Mouse (Mus musculus): ENCODE measurements around the gene Thra. TPM values are rescaled to one million over a fixed set of nuclear protein-coding genes. Genes with fewer than 3 reads are reported as not detected.

Thra gene
- polyA plus RNA-seq, 2 experiments, result 55.9 to 157 TPM

DNA sequence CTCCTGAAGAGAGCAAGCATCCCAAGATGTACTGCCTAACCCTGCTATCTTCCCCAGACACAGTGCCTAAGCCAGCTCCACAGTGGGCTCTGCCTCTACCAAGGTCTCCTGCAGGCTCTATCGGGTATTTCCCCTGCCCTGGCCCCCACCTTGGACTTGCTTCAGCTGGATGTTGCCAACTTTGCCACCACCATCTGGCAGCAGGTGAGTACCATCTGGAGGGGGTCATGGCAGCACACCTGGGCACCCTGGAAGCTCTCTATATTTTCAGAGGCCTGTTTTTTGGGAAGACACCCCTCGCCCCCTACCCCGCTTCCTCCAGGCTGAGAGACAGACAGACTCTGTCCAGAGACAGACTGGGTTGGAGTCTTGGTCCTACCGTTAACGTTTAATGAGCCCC lies 38.1 kb upstream of the Thra start:
- no peak for TF ChIP-seq POLR2A (IDR thresholded peaks at IDR 0.05; ENCODE audit: borderline replicate concordance, extremely low read depth, insufficient read depth, insufficient read length)

DNA sequence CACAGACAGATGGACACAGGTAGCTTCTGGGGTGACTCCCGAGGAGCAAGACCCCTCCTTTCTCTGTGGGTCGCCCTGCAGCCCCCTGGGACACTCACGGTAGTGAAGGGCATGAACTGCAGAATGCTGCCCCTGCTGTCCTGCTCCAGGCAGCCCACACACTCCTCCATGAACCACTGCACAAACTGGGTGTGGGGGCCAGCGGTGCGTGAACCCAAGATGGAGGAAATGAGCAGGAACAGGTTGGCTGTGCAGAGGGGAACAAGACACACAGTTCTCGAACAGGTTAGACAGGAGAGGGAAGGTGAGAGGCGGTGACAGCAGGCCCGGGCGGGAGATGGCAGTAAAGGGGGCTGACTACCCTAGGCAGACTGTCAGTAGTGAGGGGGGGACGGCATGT lies 35.4 kb upstream of the Thra start:
- Histone ChIP-seq H3K4me2 (replicated peaks; ENCODE audit: low read depth, low read length, severe bottlenecking) (no peak overlapping the region), H3K36me3 (ENCODE audit: control insufficient read depth, insufficient read depth, low read length) (peaks cover 60% of the 10 kb centered on the region), H3K27ac (replicated peaks; ENCODE audit: low read depth, low read length) (no peak overlapping the region), H3K4me3 (replicated peaks; ENCODE audit: low read length) (no peak overlapping the region), H3K27me3 (ENCODE audit: control insufficient read depth, insufficient read depth, low read length) (no peaks in the 10 kb centered on the region), H3K9me3 (ENCODE audit: control insufficient read depth, low read length) (no peaks in the 10 kb centered on the region), H3K4me1 (ENCODE audit: control insufficient read depth, insufficient read depth, low read length) (peaks cover 13% of the 10 kb centered on the region; the same call in 1 of the 2 replicates), H3K9ac (ENCODE audit: low read depth, low read length, severe bottlenecking) (no peak overlapping the region)
- no peak for TF ChIP-seq POLR2A (IDR thresholded peaks at IDR 0.05; ENCODE audit: borderline replicate concordance, extremely low read depth, insufficient read depth, insufficient read length)
- ATAC-seq (ENCODE audit: low FRiP score, low read depth) (no peak), DNase-seq (ENCODE audit: low spot score) (no peak)
- 86% methylated on average over 10 of the region's 10 CpGs for WGBS

More for the DNA sequence above, 38.1 kb upstream of the Thra start:
- ATAC-seq (ENCODE audit: low FRiP score, low read depth) (no peak), DNase-seq (ENCODE audit: low spot score) (no peak)
- H3K4me2 ChIP-seq (replicated peaks; ENCODE audit: low read depth, low read length, severe bottlenecking), result no peak overlapping the region
- H3K4me1 ChIP-seq (ENCODE audit: control insufficient read depth, insufficient read depth, low read length), result peaks cover 4% of the 10 kb centered on the region; the same call in 1 of the 2 replicates
- H3K27ac ChIP-seq (replicated peaks; ENCODE audit: low read depth, low read length), result no peak overlapping the region
- no peaks in the 10 kb centered on the region for H3K9me3 ChIP-seq (ENCODE audit: control insufficient read depth, low read length)
- no peak overlapping the region for H3K4me3 ChIP-seq (replicated peaks; ENCODE audit: low read length)
- no peak overlapping the region for H3K9ac ChIP-seq (ENCODE audit: low read depth, low read length, severe bottlenecking)
- no peaks in the 10 kb centered on the region for H3K27me3 ChIP-seq (ENCODE audit: control insufficient read depth, insufficient read depth, low read length)
- H3K36me3 ChIP-seq (ENCODE audit: control insufficient read depth, insufficient read depth, low read length), result peaks cover 35% of the 10 kb centered on the region
- 64% methylated on average over 4 of the region's 5 CpGs for WGBS

DNA sequence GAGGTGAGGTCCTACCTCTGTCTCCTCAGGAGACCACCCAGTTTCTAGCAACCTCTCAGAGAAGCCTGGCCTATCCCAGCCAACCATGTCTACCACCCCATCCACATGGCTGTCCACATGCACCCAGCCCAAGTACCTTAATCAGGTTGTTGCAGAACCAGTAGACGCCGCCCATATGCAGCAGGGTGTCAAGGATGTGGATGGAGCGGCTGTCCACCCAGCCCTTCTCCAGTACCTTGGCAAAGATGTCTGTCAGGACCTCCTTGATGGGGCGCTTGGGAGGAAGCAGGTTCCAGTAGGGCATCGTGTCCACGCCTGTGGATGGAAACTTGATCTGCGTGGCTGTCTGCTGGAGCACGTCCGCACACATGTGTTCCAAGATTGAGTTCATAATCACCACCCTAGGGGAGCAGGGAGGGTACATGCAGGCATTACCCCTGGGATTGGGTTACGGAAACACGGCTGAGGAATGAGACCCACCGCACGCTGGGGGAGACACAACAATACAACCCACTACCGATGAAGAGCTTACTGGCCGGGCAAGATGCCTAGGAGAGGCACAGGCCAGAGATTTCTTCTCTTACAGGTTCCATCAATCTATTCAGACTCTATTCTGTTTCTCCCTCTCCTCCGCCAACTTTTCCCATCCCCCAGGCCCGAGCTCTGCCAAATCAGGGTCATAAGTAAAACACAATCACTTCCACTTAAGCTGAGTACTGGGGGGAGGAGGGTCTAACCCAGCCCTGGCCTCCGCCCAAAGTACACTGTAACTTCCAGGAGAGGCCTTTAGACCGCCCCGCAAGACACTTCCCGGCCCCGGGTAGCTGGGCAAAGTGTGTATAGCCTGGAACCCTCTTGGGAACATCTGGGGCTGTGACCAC lies 32.8 kb upstream of the Thra start:
- Histone ChIP-seq H3K27me3 (ENCODE audit: control insufficient read depth, insufficient read depth, low read length) (no peaks in the 10 kb centered on the region), H3K4me1 (ENCODE audit: control insufficient read depth, insufficient read depth, low read length) (peaks cover 9% of the 10 kb centered on the region; the same call in 1 of the 2 replicates), H3K4me2 (replicated peaks; ENCODE audit: low read depth, low read length, severe bottlenecking) (no peak overlapping the region), H3K4me3 (replicated peaks; ENCODE audit: low read length) (no peak overlapping the region), H3K36me3 (ENCODE audit: control insufficient read depth, insufficient read depth, low read length) (peaks cover 74% of the 10 kb centered on the region), H3K27ac (replicated peaks; ENCODE audit: low read depth, low read length) (no peak overlapping the region), H3K9ac (ENCODE audit: low read depth, low read length, severe bottlenecking) (no peak overlapping the region), H3K9me3 (ENCODE audit: control insufficient read depth, low read length) (no peaks in the 10 kb centered on the region)
- peak; percentile 56 for DNase-seq (ENCODE audit: low spot score)
- ATAC-seq (ENCODE audit: low FRiP score, low read depth), result no peak
- TF ChIP-seq POLR2A (IDR thresholded peaks at IDR 0.05; ENCODE audit: borderline replicate concordance, extremely low read depth, insufficient read depth, insufficient read length), result no peak
- 82% methylated on average over 22 of the region's 22 CpGs for whole genome bisulfite sequencing

DNA sequence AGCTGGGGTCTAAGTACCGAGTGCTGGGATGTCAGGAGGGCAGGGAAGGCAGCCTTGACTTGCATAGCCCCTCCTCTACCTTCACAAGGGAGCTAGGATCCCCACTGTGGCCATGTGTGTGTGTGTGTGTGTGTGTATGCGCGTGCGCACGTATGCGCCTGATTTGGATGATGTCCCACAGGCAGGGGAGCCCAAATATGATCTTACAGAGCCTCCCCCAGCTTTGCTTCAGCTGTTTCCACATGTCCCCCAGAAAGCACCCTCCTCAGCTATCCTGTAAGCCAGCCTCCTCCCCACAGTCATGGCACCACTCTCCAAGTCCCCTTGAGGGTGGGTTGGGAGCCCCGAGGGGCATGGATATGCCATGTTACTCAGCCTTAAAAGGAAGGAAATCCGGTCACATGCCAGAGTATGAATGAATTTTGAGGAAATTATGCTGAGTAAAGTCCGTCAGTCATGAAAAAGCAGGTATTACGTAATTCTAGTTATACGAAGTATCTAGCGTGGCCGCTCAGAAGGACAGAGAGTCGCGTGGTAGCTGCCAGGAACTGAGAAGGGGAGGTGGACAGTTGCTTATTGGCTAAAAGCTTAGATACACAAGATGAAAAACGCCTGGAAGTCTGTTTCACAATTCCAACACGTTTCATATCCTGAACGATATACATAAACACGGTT lies 32.0 kb upstream of the Thra start:
- Histone ChIP-seq H3K27me3 (ENCODE audit: control insufficient read depth, insufficient read depth, low read length) (no peaks in the 10 kb centered on the region), H3K4me3 (replicated peaks; ENCODE audit: low read length) (no peak overlapping the region), H3K4me1 (ENCODE audit: control insufficient read depth, insufficient read depth, low read length) (peaks cover 9% of the 10 kb centered on the region; the same call in 1 of the 2 replicates), H3K4me2 (replicated peaks; ENCODE audit: low read depth, low read length, severe bottlenecking) (no peak overlapping the region), H3K36me3 (ENCODE audit: control insufficient read depth, insufficient read depth, low read length) (peaks cover 82% of the 10 kb centered on the region), H3K9me3 (ENCODE audit: control insufficient read depth, low read length) (no peaks in the 10 kb centered on the region), H3K9ac (ENCODE audit: low read depth, low read length, severe bottlenecking) (no peak overlapping the region), H3K27ac (replicated peaks; ENCODE audit: low read depth, low read length) (no peak overlapping the region)
- no peak for DNase-seq (ENCODE audit: low spot score)
- TF ChIP-seq POLR2A (IDR thresholded peaks at IDR 0.05; ENCODE audit: borderline replicate concordance, extremely low read depth, insufficient read depth, insufficient read length), result no peak
- ATAC-seq (ENCODE audit: low FRiP score, low read depth), result no peak
- 87% methylated on average over 19 of the region's 19 CpGs for WGBS

DNA sequence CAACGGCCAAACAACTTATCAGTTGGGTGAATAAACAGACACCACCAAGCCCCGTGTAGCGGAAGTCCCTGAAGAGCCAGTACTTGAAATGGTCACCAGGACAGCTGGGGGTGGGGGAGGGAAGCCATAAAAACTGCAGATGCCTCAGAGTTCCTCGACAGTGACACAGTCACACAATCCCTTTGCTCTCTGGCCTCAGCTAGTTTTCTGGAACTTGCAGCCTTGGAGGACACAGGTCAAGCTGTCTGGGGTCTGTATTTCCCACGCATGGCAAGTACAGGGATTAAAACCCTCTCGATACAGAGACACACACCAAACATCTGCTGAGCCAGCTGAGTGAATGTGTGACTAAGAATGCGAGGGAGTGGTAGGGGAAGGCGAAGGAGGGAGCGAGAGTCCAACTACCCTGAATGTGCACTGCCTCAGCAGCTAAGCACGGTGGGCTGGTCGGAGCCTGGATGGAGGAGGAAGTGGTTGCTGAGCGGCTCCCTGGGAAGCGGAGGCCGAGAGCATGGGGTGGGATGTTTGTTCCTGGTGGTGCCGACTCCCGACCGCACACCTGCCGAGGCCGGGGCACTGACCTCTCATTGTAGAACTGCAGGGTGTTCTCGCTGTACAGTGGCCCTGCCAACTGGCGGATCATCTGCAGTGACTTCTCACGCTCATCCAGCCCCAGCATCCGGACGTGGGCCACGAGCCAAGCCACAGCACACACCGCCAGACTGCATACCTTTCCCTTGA lies 31.3 kb upstream of the Thra start:
- no peaks in the 10 kb centered on the region for H3K27me3 ChIP-seq (ENCODE audit: control insufficient read depth, insufficient read depth, low read length)
- WGBS, result 81% methylated on average over 26 of the region's 26 CpGs
- ATAC-seq (ENCODE audit: low FRiP score, low read depth), result no peak
- no peak for TF ChIP-seq POLR2A (IDR thresholded peaks at IDR 0.05; ENCODE audit: borderline replicate concordance, extremely low read depth, insufficient read depth, insufficient read length)
- no peak overlapping the region for H3K27ac ChIP-seq (replicated peaks; ENCODE audit: low read depth, low read length)
- H3K9ac ChIP-seq (ENCODE audit: low read depth, low read length, severe bottlenecking), result no peak overlapping the region
- peaks cover 86% of the 10 kb centered on the region for H3K36me3 ChIP-seq (ENCODE audit: control insufficient read depth, insufficient read depth, low read length)
- DNase-seq (ENCODE audit: low spot score), result no peak
- H3K4me2 ChIP-seq (replicated peaks; ENCODE audit: low read depth, low read length, severe bottlenecking), result no peak overlapping the region
- H3K4me3 ChIP-seq (replicated peaks; ENCODE audit: low read length), result no peak overlapping the region
- H3K9me3 ChIP-seq (ENCODE audit: control insufficient read depth, low read length), result no peaks in the 10 kb centered on the region
- H3K4me1 ChIP-seq (ENCODE audit: control insufficient read depth, insufficient read depth, low read length), result peaks cover 9% of the 10 kb centered on the region; the same call in 1 of the 2 replicates

Measured in limb, embryonic 14.5 days (tissue).